Mouse (Mus musculus) spleen, adult 2 months (tissue): ENCODE measurements around the gene Rbms3.

Experiments used
- CTCF ChIP-seq: fragments of 200-500 bp; IDR thresholded peaks from 2 replicates; pipeline ENCODE4 v1.5.1; 2011; ENCODE audit warnings: mild to moderate bottlenecking, inconsistent platforms; ENCODE audit not compliant: insufficient read depth, insufficient read length, insufficient replicate concordance; ENCODE audit errors: extremely low read depth
- POLR2A ChIP-seq: fragments of 200-500 bp; IDR thresholded peaks from 2 replicates; pipeline ENCODE4 v1.6.1; 2011; ENCODE audit warnings: low read depth, low read length, inconsistent platforms

GRCm38 (mm10) chr9:116885617-116886016 lies 744.1 kb downstream of the Rbms3 start:
- no peak for TF ChIP-seq CTCF
- no peak for TF ChIP-seq POLR2A
